Mouse (Mus musculus) forebrain, embryonic 13.5 days (tissue): ENCODE measurements around the gene Gsdma2. TPM values are rescaled to one million over a fixed set of nuclear protein-coding genes. Genes with fewer than 3 reads are reported as not detected.
"Not testable (repeated sequence)": the region's sequence is repeated elsewhere in the genome, so short reads cannot be mapped to it uniquely, and the experiment has no call there.

Experiments used
- ATAC-seq: fragments of 200-750 bp; cut with Nextera tagmentation; 2 replicates; pipeline ENCODE4 v1.8.0; 2017
- H3K27ac ChIP-seq: fragments of 300-500 bp; sonication (generic); 2 replicates; pipeline ENCODE4 v1.5.1; 2015; ENCODE audit warnings: inconsistent platforms, mild to moderate bottlenecking, moderate library complexity
- H3K27me3 ChIP-seq: fragments of 300-500 bp; sonication (generic); 2 replicates; pipeline ENCODE4 v1.6.1; 2015; ENCODE audit warnings: mild to moderate bottlenecking, inconsistent platforms
- H3K36me3 ChIP-seq: fragments of 300-500 bp; sonication (generic); 2 replicates; pipeline ENCODE4 v1.6.1; 2015; ENCODE audit warnings: mild to moderate bottlenecking, inconsistent platforms; ENCODE audit not compliant: poor library complexity, severe bottlenecking
- H3K4me1 ChIP-seq: fragments of 300-500 bp; sonication (generic); 2 replicates; pipeline ENCODE4 v1.6.1; 2015; ENCODE audit warnings: inconsistent platforms
- H3K4me2 ChIP-seq: fragments of 300-500 bp; sonication (generic); 2 replicates; pipeline ENCODE4 v1.6.1; 2015; ENCODE audit warnings: inconsistent platforms, mild to moderate bottlenecking, moderate library complexity
- H3K4me3 ChIP-seq: fragments of 300-500 bp; sonication (generic); 2 replicates; pipeline ENCODE4 v1.5.1; 2015; ENCODE audit warnings: mild to moderate bottlenecking, inconsistent platforms
- H3K9ac ChIP-seq: fragments of 300-500 bp; sonication (generic); 2 replicates; pipeline ENCODE4 v1.6.1; 2015; ENCODE audit warnings: mild to moderate bottlenecking, inconsistent platforms
- H3K9me3 ChIP-seq: fragments of 300-500 bp; sonication (generic); replicated peaks from 2 replicates; pipeline ENCODE4 v1.6.1; 2016; ENCODE audit warnings: inconsistent platforms
- WGBS: fragments of 180-500 bp; shearing (Covaris S2); methylation state at CpG from one replicate; pipeline ENCODE4 v1.1.7; 2015; 5-methylcytosine and 5-hydroxymethylcytosine counted together
- polyA plus RNA-seq: library from polyadenylated mRNA; unstranded; fragments of >200 nt; fragmentation: Nextera tagmentation; extraction: Ambion mirVana; gene quantifications from 2 replicates; pipeline ENCODE4 v1.2.1, GENCODE M21; 2015

Gene Gsdma2
- polyA plus RNA-seq: not detected in 2 replicates

GRCm38 (mm10) chr11:98646459-98646858 lies at the start of gene Gsdma2:
Gene Gsdma2, plus strand, starts transcription at chr11:98646759.
- Histone ChIP-seq H3K9me3 (no peaks in the 10 kb centered on the region), H3K9ac (no peak within 1 kb of the TSS), H3K27ac (no peak within 1 kb of the TSS), H3K4me1 (no peaks in the 10 kb centered on the region), H3K36me3 (no peaks in the 10 kb centered on the region), H3K27me3 (no peaks in the 10 kb centered on the region; the same call in 1 of the 2 replicates), H3K4me3 (no peak within 1 kb of the TSS), H3K4me2 (no peak within 1 kb of the TSS)
- no peak for ATAC-seq
- 73% methylated on average over 2 of the region's 2 CpGs for WGBS

- WGBS: 44% methylated on average over 6 of the region's 6 CpGs
- H3K4me2 ChIP-seq: no peak overlapping the region
- no peaks in the 10 kb centered on the region for H3K9me3 ChIP-seq
Measured at GRCm38 (mm10) chr11:98597363-98597762, 49.2 kb upstream of the Gsdma2 start.

GRCm38 (mm10) chr11:98597991-98598390 lies 48.6 kb upstream of the Gsdma2 start, which contains the start of gene Lrrc3c:
Gene Lrrc3c, plus strand, starts transcription at chr11:98598291.
- Histone ChIP-seq H3K9ac (0 out of 2 replicates have a peak within 1 kb of the TSS, but pooled peaks have one; percentile 16), H3K4me2 (peak within 1 kb of the TSS; percentile 24), H3K27ac (no peak within 1 kb of the TSS), H3K9me3 (no peaks in the 10 kb centered on the region), H3K4me1 (peaks cover 10% of the 10 kb centered on the region; the same call in 1 of the 2 replicates), H3K4me3 (no peak within 1 kb of the TSS), H3K36me3 (no peaks in the 10 kb centered on the region), H3K27me3 (peaks cover 35% of the 10 kb centered on the region)
- no peak for ATAC-seq
- WGBS: 79% methylated on average over 8 of the region's 8 CpGs

More at GRCm38 (mm10) chr11:98597363-98597762, 49.2 kb upstream of the Gsdma2 start:
- no peak overlapping the region for H3K4me3 ChIP-seq
- H3K27me3 ChIP-seq: peaks cover 35% of the 10 kb centered on the region
- no peak for ATAC-seq
- no peak overlapping the region for H3K9ac ChIP-seq
- no peaks in the 10 kb centered on the region for H3K36me3 ChIP-seq
- H3K4me1 ChIP-seq: peaks cover 9% of the 10 kb centered on the region; the same call in 1 of the 2 replicates
- no peak overlapping the region for H3K27ac ChIP-seq

GRCm38 (mm10) chr11:98598851-98599290 lies 47.7 kb upstream of the Gsdma2 start:
- ATAC-seq: no peak
- Histone ChIP-seq H3K27me3 (peaks cover 35% of the 10 kb centered on the region), H3K4me1 (peaks cover 10% of the 10 kb centered on the region; the same call in 1 of the 2 replicates), H3K36me3 (no peaks in the 10 kb centered on the region), H3K9me3 (no peaks in the 10 kb centered on the region), H3K27ac (no peak overlapping the region), H3K9ac (0 out of 2 replicates have a peak overlapping the region, but pooled peaks have one; percentile 16), H3K4me3 (no peak overlapping the region), H3K4me2 (peak overlapping the region; percentile 24)
- 56% methylated on average over 18 of the region's 18 CpGs for WGBS

GRCm38 (mm10) chr11:98599291-98599690 lies 47.3 kb upstream of the Gsdma2 start:
- Histone ChIP-seq H3K27ac (no peak overlapping the region), H3K9ac (0 out of 2 replicates have a peak overlapping the region, but pooled peaks have one; percentile 16), H3K4me1 (peaks cover 10% of the 10 kb centered on the region; the same call in 1 of the 2 replicates), H3K9me3 (no peaks in the 10 kb centered on the region), H3K36me3 (no peaks in the 10 kb centered on the region), H3K27me3 (peaks cover 35% of the 10 kb centered on the region), H3K4me3 (no peak overlapping the region), H3K4me2 (peak overlapping the region; percentile 24)
- 42% methylated on average over 18 of the region's 18 CpGs for WGBS
- no peak for ATAC-seq

- H3K27me3 ChIP-seq: peaks cover 35% of the 10 kb centered on the region
- peak overlapping the region; percentile 23 for H3K4me3 ChIP-seq
- H3K9me3 ChIP-seq: no peaks in the 10 kb centered on the region
Measured at GRCm38 (mm10) chr11:98602090-98602690, 44.4 kb upstream of the Gsdma2 start.

GRCm38 (mm10) chr11:98603953-98604352 lies 42.6 kb upstream of the Gsdma2 start:
- Histone ChIP-seq H3K27ac (no peak overlapping the region), H3K27me3 (peaks cover 24% of the 10 kb centered on the region), H3K4me1 (peaks cover 8% of the 10 kb centered on the region; the same call in 1 of the 2 replicates), H3K9me3 (no peaks in the 10 kb centered on the region), H3K36me3 (no peaks in the 10 kb centered on the region), H3K9ac (no peak overlapping the region), H3K4me3 (no peak overlapping the region), H3K4me2 (no peak overlapping the region)
- WGBS: 77% methylated on average over 2 of the region's 2 CpGs
- ATAC-seq: no peak

More at GRCm38 (mm10) chr11:98602090-98602690, 44.4 kb upstream of the Gsdma2 start:
- Histone ChIP-seq H3K27ac (no peak overlapping the region), H3K4me1 (peaks cover 10% of the 10 kb centered on the region; the same call in 1 of the 2 replicates), H3K36me3 (no peaks in the 10 kb centered on the region), H3K9ac (no peak overlapping the region), H3K4me2 (peak overlapping the region; percentile 54)
- WGBS: 1% methylated on average over 19 of the region's 20 CpGs
- no peak for ATAC-seq

- not testable (repeated sequence) for ATAC-seq, H3K4me3 ChIP-seq, H3K4me1 ChIP-seq, H3K36me3 ChIP-seq, H3K4me2 ChIP-seq, H3K27ac ChIP-seq, H3K9me3 ChIP-seq, H3K9ac ChIP-seq
- H3K27me3 ChIP-seq: peaks cover 23% of the 10 kb centered on the region
- 72% methylated on average over 6 of the region's 6 CpGs for WGBS
Measured at GRCm38 (mm10) chr11:98604911-98605310, 41.6 kb upstream of the Gsdma2 start.

- 6% methylated on average over 3 of the region's 3 CpGs for WGBS
- H3K9me3 ChIP-seq: no peaks in the 10 kb centered on the region
- no peak overlapping the region for H3K4me3 ChIP-seq
- H3K27me3 ChIP-seq: peaks cover 12% of the 10 kb centered on the region
- no peak overlapping the region for H3K9ac ChIP-seq
- peaks cover 5% of the 10 kb centered on the region; the same call in 1 of the 2 replicates for H3K4me1 ChIP-seq
- no peak overlapping the region for H3K4me2 ChIP-seq
- no peak for ATAC-seq
- no peaks in the 10 kb centered on the region for H3K36me3 ChIP-seq
- no peak overlapping the region for H3K27ac ChIP-seq
Measured at GRCm38 (mm10) chr11:98606763-98607162, 39.8 kb upstream of the Gsdma2 start.

GRCm38 (mm10) chr11:98620791-98621190 lies 25.8 kb upstream of the Gsdma2 start:
- Histone ChIP-seq H3K27ac (no peak overlapping the region), H3K4me2 (no peak overlapping the region), H3K27me3 (no peaks in the 10 kb centered on the region), H3K9me3 (peaks cover 8% of the 10 kb centered on the region; the same call in 1 of the 2 replicates), H3K36me3 (no peaks in the 10 kb centered on the region), H3K9ac (no peak overlapping the region), H3K4me3 (no peak overlapping the region), H3K4me1 (no peaks in the 10 kb centered on the region)
- ATAC-seq: no peak
- 94% methylated on average over 13 of the region's 13 CpGs for WGBS

GRCm38 (mm10) chr11:98623981-98624380 lies 22.6 kb upstream of the Gsdma2 start:
- not testable (repeated sequence) for H3K4me2 ChIP-seq

GRCm38 (mm10) chr11:98624381-98624780 lies 22.2 kb upstream of the Gsdma2 start:
- not testable (repeated sequence) for H3K4me3 ChIP-seq, H3K9me3 ChIP-seq, H3K4me2 ChIP-seq, H3K27me3 ChIP-seq, H3K27ac ChIP-seq, H3K4me1 ChIP-seq, H3K9ac ChIP-seq, ATAC-seq, H3K36me3 ChIP-seq
- WGBS: 93% methylated on average over 2 of the region's 2 CpGs

More at GRCm38 (mm10) chr11:98623981-98624380, 22.6 kb upstream of the Gsdma2 start:
- WGBS: 86% methylated on average over 6 of the region's 6 CpGs
- not testable (repeated sequence) for H3K4me3 ChIP-seq, H3K36me3 ChIP-seq, H3K27me3 ChIP-seq, H3K9me3 ChIP-seq, H3K27ac ChIP-seq, H3K9ac ChIP-seq, H3K4me1 ChIP-seq, ATAC-seq
